Mouse (Mus musculus) G1E-ER4 (cell line): Measurements from ENCODE around the gene Noct. TPM values are rescaled to one million over a fixed set of nuclear protein-coding genes. Genes with fewer than 3 reads are reported as not detected.

ENCODE experiments used
- GATA1 ChIP-seq: IDR thresholded peaks from one replicate; pipeline ENCODE4 v1.8.0; 2012; ENCODE audit warnings: low read length, inconsistent platforms
- polyA plus RNA-seq: library from polyadenylated mRNA; stranded (reverse); fragments of >175 nt; gene quantifications from 2 replicates; pipeline ENCODE4 v1.2.3, GENCODE M21; 2012

Noct gene
- 28.2 and 32.2 TPM in 2 replicates for polyA plus RNA-seq

- no peak for TF ChIP-seq GATA1
These were observed at the start of gene Noct for GRCm38 (mm10) chr3:51224363-51225225. Gene Noct (plus strand): TSS chr3:51224447.

DNA sequence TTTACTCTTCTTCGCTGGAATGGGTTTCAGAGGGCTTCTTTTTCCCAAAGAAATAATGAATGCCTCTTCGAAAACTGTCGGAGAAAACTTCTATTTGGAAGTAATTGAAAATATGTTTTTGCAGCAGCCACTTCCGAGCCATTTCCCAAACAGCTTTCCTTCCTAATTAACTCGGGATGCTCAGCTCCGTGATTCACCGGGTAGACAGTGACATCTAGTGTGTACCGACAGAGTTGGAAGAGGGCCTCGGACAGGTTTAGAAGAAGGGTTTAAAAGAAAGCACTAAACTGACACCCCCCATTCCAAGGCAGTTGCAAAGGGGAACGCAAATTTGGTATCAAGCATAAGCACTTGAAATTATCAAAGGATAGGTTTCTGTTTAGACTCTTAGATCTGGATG, 46.1 kb upstream of the Noct start:
- TF ChIP-seq GATA1 = no peak

DNA sequence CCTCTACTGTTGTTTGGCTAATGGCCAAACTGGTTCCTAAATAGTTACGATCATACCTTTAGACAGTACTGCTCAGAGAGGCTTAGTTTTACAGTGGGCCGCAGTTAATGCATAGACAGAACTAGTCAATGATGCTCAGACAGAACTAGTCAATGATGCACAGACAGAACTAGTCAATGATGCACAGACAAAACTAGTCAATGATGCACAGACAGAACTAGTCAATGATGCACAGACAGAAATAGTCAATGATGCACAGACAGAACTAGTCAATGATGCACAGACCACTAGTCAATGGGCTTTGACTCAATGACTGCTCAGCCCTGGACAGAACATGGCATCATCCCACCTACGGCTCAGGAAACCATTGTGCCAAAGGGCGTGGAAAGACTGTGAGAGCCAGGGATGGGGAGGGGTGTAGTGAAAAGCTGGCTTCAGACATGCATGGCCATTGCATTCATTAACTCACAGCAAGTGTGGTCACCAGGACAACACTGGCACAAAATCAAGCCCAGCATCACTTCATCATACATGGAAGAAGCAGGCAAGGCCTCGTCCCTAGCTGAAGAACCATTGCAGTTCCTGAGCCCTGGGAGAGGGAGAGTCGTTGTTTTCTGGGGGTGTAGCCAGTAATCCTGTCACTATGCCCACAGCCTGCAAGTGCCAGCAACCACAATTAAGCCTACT, 44.6 kb upstream of the Noct start:
- no peak for TF ChIP-seq GATA1

DNA sequence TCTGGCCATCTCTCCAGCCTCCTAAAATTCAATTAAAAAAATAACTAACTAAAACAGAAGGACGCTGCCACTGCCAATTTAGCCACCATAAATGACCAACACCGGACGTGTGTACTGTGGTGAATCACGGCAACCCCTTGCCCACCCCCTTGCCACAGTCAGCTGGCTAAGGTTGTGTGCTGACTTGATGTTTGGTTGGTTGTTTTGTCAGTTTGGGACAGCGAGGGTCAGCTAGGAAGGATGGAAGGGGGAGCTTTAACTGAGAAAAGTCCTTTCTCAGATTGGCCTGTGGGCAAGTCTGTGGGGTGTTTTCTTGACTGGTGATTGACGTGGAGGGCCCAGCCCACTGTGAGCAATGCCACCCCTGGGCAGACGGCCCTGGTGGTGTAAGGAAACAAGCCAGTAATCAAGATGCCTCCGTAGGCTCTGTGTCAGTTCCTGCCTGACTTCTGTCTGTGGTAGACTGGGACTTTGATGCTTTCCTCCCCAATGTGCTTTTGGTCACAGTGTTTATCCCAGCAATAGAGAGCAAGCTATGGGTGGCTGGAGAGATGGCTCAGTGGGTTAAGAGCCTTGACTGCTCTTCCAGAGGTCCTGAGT, 43.8 kb upstream of the Noct start:
- no peak for TF ChIP-seq GATA1

DNA sequence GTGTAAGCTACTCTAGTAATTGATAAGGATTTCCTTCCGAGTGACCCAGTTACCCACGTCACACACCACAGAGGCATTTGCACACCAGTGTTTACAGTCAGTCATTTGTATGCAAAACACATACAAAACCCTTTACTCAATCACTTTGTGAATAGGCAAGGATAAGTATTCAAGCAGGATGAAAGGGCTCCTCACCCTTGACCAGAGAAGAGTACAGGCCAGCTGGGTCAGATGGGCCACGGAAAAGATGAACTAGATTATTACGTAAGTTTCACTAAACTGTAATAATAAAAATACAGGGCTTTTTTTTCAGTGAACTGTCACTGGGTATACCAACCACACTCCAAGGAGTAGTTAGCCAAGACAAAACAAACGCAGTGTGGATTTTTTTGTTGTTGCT, 41.8 kb upstream of the Noct start:
- TF ChIP-seq GATA1 = no peak

DNA sequence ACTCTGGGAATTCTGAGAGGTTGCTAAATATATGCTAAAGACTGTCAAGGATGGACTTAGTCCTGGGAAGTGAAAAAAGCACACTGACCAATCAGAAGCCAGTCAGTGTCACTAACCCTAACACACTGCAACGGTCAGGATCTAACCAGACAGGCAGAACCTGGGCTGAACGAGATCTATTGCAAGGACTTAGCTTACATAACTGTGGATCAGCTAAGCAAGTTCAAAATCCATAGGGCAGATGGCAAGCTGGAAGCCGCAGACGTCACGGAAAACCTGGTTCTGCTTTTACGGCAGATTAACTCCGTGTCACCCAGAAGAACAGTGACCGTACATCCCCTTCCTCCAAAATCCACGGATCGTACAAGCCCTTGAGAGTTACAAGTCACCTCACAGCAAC, 39.5 kb upstream of the Noct start:
- TF ChIP-seq GATA1 = no peak

DNA sequence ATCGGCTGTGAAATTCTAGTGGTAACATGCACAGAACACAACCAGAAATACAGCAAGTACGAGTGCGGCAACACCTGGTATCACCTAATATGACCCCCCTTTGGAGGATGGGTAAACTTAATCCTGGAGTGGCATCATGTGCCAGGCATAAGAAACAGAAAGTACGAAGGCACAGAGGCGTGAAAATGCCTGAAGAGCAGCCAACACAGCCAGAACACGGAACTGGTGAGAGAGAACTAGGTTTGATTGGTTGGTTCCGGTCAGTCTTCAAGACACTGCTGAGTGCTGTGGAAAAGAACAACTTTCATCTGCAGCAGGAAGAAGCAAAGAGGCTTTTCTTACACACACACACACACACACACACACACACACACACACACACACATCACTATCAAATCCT, 38.8 kb upstream of the Noct start:
- no peak for TF ChIP-seq GATA1

GRCm38 (mm10) chr3:51194075-51194474, 30.2 kb upstream of the Noct start:
- no peak for TF ChIP-seq GATA1

- no peak for TF ChIP-seq GATA1
These were observed 28.9 kb upstream of the Noct start for GRCm38 (mm10) chr3:51195321-51195720.

- TF ChIP-seq GATA1 = no peak
These were observed 28.5 kb upstream of the Noct start for GRCm38 (mm10) chr3:51195736-51196135.

DNA sequence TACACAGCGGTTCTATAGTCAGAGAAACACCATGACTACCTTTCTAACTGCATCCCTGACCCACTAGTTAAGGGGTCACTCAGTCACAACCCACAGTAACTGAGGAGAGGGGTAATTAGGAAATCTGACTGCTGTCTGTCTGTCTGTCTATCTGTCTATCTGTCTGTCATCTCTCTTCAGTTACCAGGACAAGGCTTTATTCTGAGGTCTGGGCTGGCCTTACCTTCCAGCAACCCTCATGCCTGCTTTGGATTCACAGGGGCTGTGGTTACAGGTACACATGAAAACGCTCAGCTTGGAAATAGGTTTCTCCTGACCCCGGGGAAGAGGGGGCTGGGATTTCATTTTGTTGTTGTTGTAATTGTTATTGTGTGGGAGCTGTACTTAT, 27.5 kb upstream of the Noct start:
- no peak for TF ChIP-seq GATA1

DNA sequence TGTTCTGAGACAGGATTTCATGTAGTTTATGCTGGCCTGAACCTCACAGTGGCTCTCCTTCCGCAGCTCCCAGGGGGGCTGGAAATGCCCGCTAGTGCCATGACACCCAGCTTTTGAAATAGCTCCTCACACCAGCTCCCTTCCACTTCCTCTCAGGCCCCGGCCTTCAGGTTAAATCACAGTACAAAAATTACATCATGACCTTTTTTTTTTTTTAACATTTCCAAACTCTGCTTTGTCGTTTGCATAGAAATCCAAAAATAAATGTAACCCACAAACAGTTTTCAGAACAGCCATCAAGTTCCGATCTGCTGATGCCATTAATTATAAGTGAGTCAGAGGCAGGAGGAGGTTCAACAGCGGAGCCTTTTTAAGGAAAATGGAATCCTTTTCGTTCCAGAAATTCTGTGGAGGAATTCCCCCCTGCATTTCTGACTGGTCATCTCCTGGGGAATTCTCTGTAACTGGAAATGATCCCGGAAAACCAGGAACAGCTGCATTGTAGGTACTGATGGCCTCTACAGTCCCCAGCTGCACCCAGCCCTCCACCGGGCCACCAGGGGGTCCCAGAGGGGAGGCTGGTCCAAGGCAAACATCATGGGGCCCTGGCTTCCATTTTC, 27.0 kb upstream of the Noct start:
- TF ChIP-seq GATA1 = no peak

DNA sequence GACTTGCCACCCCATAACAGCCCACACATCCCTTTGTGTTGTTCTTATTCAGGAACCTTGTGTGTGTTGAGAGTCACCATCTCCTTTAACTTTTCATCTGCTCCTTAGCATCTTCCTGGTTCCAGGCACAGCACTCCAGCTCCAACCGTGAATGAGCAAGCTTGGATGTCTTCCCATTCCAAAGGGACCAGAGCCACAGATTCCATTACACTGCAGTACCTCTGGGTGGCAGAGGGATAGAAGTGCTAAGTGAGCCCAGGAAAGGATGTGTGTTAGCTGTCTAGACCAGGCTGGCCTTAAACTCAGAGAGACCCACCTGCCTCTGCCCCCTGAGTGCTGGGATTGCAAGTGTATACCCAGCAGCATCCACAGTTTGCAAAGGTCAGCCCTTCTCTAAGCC, 26.0 kb upstream of the Noct start:
- TF ChIP-seq GATA1 = no peak

GRCm38 (mm10) chr3:51199130-51199529, 25.1 kb upstream of the Noct start:
- TF ChIP-seq GATA1 = no peak

DNA sequence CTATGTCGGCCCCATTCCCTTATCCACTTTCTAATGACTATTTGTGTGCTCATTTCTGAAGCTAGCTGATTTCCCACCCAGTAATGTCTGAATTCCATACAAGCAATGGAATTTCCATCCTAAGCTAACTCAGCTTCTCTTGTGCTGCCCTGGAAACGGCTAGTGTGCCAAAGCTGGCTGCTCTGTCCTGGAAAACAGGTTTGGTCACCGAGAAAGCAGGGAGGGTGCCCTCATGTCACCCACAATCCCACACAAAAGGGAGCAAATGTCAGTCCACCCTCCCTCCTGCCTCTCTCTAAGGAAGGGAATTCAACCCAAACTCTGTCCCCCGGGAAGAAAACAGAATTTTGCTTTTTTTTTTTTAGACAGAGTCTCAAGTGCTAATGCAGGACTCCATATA, 23.9 kb upstream of the Noct start:
- no peak for TF ChIP-seq GATA1

DNA sequence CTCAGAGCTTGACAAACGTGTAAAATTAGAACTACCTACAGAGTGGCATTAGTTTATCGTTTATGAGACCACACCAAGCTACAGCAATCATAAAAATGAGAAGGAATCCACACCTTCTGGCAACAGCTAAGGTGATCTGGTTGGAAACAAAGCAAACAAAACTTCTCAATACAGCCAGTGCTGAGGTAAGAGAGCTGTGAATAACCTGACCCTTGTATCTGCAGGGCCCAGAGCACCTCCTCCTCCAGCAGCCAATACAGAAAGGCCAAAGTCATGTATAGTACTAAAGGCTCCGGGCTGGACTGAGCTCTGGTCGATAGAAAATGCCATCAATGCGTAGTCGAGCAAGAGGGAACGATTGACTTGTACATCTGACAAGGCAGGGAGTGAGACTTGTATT, 23.4 kb upstream of the Noct start:
- no peak for TF ChIP-seq GATA1
